Mouse (Mus musculus): ENCODE measurements at regions not wholly inside any gene's neighbourhood (a gene's known extent, or its start where the extent isn't known, plus 50 kb on each side); places are given as distances from the start of the nearest gene placed in this dataset.
A peak's percentile ranks its signal among the peaks of the same experiment; 100 is the strongest.

DNA sequence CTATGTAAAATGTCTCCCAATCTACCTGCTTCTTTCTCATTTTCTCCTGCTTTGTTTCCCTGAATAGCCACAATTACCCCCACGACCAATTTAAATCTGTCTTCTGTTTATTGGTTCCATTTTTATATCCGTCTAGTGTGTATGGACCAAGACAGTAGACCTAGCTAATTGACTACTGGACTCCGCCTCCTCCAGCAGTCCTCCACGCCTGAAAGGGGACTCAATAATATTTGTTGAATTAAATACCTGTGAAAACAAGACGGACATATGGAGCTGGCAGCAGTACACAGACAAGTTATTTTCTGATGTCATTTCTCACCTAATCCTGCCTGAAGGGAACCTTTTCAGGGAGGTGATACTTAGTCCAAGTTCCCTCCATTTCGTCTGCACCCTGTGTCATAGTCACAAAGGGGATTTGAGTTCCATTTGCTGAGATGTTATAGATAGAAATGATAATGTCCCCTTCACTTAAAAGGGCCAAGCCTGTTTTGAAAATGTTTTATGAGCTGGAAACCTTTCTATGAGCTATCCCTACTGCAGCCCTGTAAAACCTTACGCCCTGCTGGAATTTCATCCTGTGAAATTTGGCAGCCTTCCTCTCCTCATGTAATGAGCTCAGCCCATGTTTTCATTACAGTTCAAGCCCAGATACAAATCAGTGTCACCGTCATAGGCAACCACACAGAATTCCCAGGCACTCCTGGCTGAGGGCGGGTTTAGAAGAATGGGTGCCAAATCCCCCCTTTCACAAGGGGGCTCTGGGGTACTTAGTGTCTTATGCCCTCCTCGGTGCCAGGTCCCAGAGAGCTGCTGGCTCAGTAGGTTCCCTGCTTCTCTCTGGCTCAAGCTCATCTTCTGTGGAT is 391.1 kb upstream of the Id4 start:
- WGBS, result 37% methylated on average over 10 of the region's 10 CpGs
- H3K4me3 ChIP-seq (ENCODE audit: insufficient read depth, low read depth, low read length), result no peak overlapping the region
- H3K4me1 ChIP-seq (ENCODE audit: control insufficient read depth, insufficient read depth, low read length), result no peaks in the 10 kb centered on the region
- H3K27ac ChIP-seq (ENCODE audit: insufficient read depth, low read depth, low read length), result no peak overlapping the region
- no peak for TF ChIP-seq CTCF (IDR thresholded peaks at IDR 0.05; ENCODE audit: insufficient read depth, low read depth, low read length)
- TF ChIP-seq POLR2A (IDR thresholded peaks at IDR 0.05; ENCODE audit: insufficient read depth, low read depth, low read length), result no peak

DNA sequence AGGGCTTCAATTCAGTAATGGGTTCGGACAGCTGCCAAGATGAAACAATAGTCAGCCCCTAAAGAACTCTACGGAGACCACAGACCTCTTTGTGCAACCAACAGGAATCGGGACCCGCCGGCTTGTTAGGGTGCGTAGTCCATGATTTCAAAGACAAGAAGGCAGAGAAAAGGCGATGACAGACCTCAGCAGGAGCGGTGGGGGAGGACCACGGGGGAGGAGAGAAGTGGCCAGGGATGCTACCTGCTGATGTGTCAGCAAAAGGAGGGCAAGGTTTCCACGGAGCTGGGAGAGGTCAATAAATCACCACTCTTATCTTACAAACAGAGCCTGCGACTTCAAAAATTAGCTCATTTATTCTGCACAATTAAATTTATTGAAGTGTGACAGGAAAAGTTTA is 388.4 kb upstream of the Id4 start:
- no peak overlapping the region for H3K4me3 ChIP-seq (ENCODE audit: insufficient read depth, low read depth, low read length)
- WGBS, result 55% methylated on average over 11 of the region's 11 CpGs
- H3K4me1 ChIP-seq (ENCODE audit: control insufficient read depth, insufficient read depth, low read length), result no peaks in the 10 kb centered on the region
- no peak overlapping the region for H3K27ac ChIP-seq (ENCODE audit: insufficient read depth, low read depth, low read length)
- TF ChIP-seq POLR2A (IDR thresholded peaks at IDR 0.05; ENCODE audit: insufficient read depth, low read depth, low read length), result no peak
- no peak for TF ChIP-seq CTCF (IDR thresholded peaks at IDR 0.05; ENCODE audit: insufficient read depth, low read depth, low read length)

DNA sequence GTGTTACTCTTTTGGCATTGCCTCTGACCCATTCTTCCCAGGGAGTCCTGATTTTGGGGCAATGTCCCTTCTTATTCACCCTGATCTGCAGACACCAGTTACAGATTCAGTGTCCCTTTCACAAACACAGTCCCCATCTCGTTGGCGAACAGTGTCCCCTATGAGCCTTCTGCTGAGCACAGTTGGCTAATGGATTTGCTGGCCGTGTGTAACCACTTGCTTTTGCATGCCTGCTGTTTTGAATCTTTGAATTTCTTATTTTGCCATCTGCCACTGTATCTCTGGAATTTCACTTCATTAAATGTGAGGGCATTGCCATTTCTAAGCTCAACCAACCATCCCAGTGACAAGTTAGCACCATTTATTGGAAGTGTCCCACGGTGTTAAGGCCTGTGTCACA is 368.5 kb upstream of the Id4 start:
- Histone ChIP-seq H3K4me1 (ENCODE audit: control insufficient read depth, insufficient read depth, low read length) (no peaks in the 10 kb centered on the region), H3K4me3 (ENCODE audit: insufficient read depth, low read depth, low read length) (no peak overlapping the region), H3K27ac (ENCODE audit: insufficient read depth, low read depth, low read length) (no peak overlapping the region)
- 90% methylated on average over 4 of the region's 4 CpGs for WGBS
- no peak for TF ChIP-seq POLR2A (IDR thresholded peaks at IDR 0.05; ENCODE audit: insufficient read depth, low read depth, low read length)
- no peak for TF ChIP-seq CTCF (IDR thresholded peaks at IDR 0.05; ENCODE audit: insufficient read depth, low read depth, low read length)

DNA sequence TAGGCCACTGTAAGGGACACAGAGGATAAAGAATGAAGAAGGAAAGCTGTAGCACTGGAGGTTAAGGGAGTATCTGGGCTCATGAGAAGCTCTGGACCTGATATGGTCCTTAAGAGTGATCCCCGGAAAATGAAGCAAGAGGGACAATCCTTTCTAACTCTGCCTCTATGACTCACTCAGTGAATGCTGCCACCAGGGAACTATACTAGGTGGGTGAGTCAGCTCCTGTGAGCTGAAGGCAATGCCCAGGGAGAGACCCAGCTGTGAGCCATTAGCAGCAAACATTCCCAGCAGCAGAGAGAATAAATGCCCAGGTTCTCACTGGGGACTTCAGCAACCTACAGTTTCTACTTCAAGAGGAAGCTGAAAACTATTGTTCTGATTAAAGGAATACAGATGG is 366.7 kb upstream of the Id4 start:
- 41% methylated on average over 1 of the region's 1 CpGs for WGBS

GRCm38 (mm10) chr13:47895256-47895655 is 365.8 kb upstream of the Id4 start:
- Histone ChIP-seq H3K27ac (ENCODE audit: insufficient read depth, low read depth, low read length) (no peak overlapping the region; the same call in 1 of the 2 replicates), H3K4me1 (ENCODE audit: control insufficient read depth, insufficient read depth, low read length) (no peaks in the 10 kb centered on the region), H3K4me3 (ENCODE audit: insufficient read depth, low read depth, low read length) (no peak overlapping the region)
- TF ChIP-seq POLR2A (IDR thresholded peaks at IDR 0.05; ENCODE audit: insufficient read depth, low read depth, low read length) (no peak), CTCF (IDR thresholded peaks at IDR 0.05; ENCODE audit: insufficient read depth, low read depth, low read length) (no peak)
- 45% methylated on average over 6 of the region's 6 CpGs for WGBS

More for the DNA sequence above, 366.7 kb upstream of the Id4 start:
- H3K4me1 ChIP-seq (ENCODE audit: control insufficient read depth, insufficient read depth, low read length), result no peaks in the 10 kb centered on the region
- H3K27ac ChIP-seq (ENCODE audit: insufficient read depth, low read depth, low read length), result peak overlapping the region; percentile 59
- H3K4me3 ChIP-seq (ENCODE audit: insufficient read depth, low read depth, low read length), result no peak overlapping the region
- TF ChIP-seq CTCF (IDR thresholded peaks at IDR 0.05; ENCODE audit: insufficient read depth, low read depth, low read length), result no peak
- no peak for TF ChIP-seq POLR2A (IDR thresholded peaks at IDR 0.05; ENCODE audit: insufficient read depth, low read depth, low read length)

GRCm38 (mm10) chr13:47896646-47897045 is 364.4 kb upstream of the Id4 start:
- TF ChIP-seq POLR2A (IDR thresholded peaks at IDR 0.05; ENCODE audit: insufficient read depth, low read depth, low read length), result no peak
- TF ChIP-seq CTCF (IDR thresholded peaks at IDR 0.05; ENCODE audit: insufficient read depth, low read depth, low read length), result no peak
- H3K27ac ChIP-seq (ENCODE audit: insufficient read depth, low read depth, low read length), result no peak overlapping the region
- 93% methylated on average over 4 of the region's 4 CpGs for WGBS
- no peaks in the 10 kb centered on the region for H3K4me1 ChIP-seq (ENCODE audit: control insufficient read depth, insufficient read depth, low read length)
- H3K4me3 ChIP-seq (ENCODE audit: insufficient read depth, low read depth, low read length), result no peak overlapping the region

- H3K4me3 ChIP-seq (ENCODE audit: insufficient read depth, low read depth, low read length), result no peak overlapping the region
- no peaks in the 10 kb centered on the region for H3K4me1 ChIP-seq (ENCODE audit: control insufficient read depth, insufficient read depth, low read length)
- WGBS, result 29% methylated on average over 9 of the region's 9 CpGs
- no peak overlapping the region for H3K27ac ChIP-seq (ENCODE audit: insufficient read depth, low read depth, low read length)
- TF ChIP-seq POLR2A (IDR thresholded peaks at IDR 0.05; ENCODE audit: insufficient read depth, low read depth, low read length) (no peak), CTCF (IDR thresholded peaks at IDR 0.05; ENCODE audit: insufficient read depth, low read depth, low read length) (no peak)
Observed at GRCm38 (mm10) chr13:47909851-47910530, 351.0 kb upstream of the Id4 start.

DNA sequence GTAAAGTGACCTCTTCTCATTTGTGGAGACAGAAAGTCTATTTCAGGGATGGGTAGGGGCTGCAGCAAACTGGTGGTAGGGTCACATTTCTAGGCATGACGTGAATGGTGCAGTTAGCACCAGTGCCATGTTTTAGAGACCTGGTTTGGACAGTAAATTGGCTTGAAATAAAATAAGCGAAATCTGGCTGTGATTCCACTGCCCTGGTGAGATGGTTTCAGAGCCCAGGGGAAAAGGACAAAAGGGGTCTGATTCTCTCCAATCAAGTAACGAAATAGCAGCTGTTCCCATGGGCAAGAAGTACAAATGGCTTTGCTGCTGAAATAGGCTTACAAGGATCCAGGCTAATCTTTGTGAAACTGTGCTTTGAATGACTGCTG is 350.5 kb upstream of the Id4 start:
- TF ChIP-seq POLR2A (IDR thresholded peaks at IDR 0.05; ENCODE audit: insufficient read depth, low read depth, low read length) (no peak), CTCF (IDR thresholded peaks at IDR 0.05; ENCODE audit: insufficient read depth, low read depth, low read length) (no peak)
- H3K4me3 ChIP-seq (ENCODE audit: insufficient read depth, low read depth, low read length), result no peak overlapping the region
- 60% methylated on average over 3 of the region's 3 CpGs for WGBS
- H3K27ac ChIP-seq (ENCODE audit: insufficient read depth, low read depth, low read length), result no peak overlapping the region
- no peaks in the 10 kb centered on the region for H3K4me1 ChIP-seq (ENCODE audit: control insufficient read depth, insufficient read depth, low read length)

- 23% methylated on average over 8 of the region's 8 CpGs for WGBS
- no peaks in the 10 kb centered on the region for H3K4me1 ChIP-seq (ENCODE audit: control insufficient read depth, insufficient read depth, low read length)
- no peak overlapping the region for H3K4me3 ChIP-seq (ENCODE audit: insufficient read depth, low read depth, low read length)
- H3K27ac ChIP-seq (ENCODE audit: insufficient read depth, low read depth, low read length), result no peak overlapping the region
- no peak for TF ChIP-seq CTCF (IDR thresholded peaks at IDR 0.05; ENCODE audit: insufficient read depth, low read depth, low read length)
- no peak for TF ChIP-seq POLR2A (IDR thresholded peaks at IDR 0.05; ENCODE audit: insufficient read depth, low read depth, low read length)
Observed at GRCm38 (mm10) chr13:47916456-47916855, 344.6 kb upstream of the Id4 start.

All from olfactory bulb, adult 2 months (tissue).